Mouse (Mus musculus) forebrain, embryonic 11.5 days (tissue): ENCODE data around the gene Dennd4b. TPM values are rescaled to one million over a fixed set of nuclear protein-coding genes. Genes with fewer than 3 reads are reported as not detected.

Source experiments
- ATAC-seq: fragments of 200-750 bp; cut with Nextera tagmentation; replicated peaks from 2 replicates; pipeline ENCODE4 v1.8.0; 2017; ENCODE audit warnings: moderate TSS enrichment; ENCODE audit not compliant: low FRiP score
- DNase-seq: peaks from one replicate; pipeline ENCODE4 v3.0.0-alpha.2; 2017; ENCODE audit warnings: low spot score
- H3K27ac ChIP-seq: fragments of 300-500 bp; sonication (generic); 2 replicates; pipeline ENCODE4 v1.5.1; 2014; ENCODE audit warnings: low read depth, low read length
- H3K27me3 ChIP-seq: fragments of 300-500 bp; sonication (generic); 2 replicates; pipeline ENCODE4 v1.6.1; 2014; ENCODE audit warnings: mild to moderate bottlenecking, low read length, mixed read lengths; ENCODE audit not compliant: control insufficient read depth, insufficient read depth
- H3K36me3 ChIP-seq: fragments of 300-500 bp; sonication (generic); 2 replicates; pipeline ENCODE4 v1.6.1; 2014; ENCODE audit warnings: mild to moderate bottlenecking, low read length, moderate library complexity, mixed read lengths; ENCODE audit not compliant: control insufficient read depth, insufficient read depth
- H3K4me1 ChIP-seq: fragments of 300-500 bp; sonication (generic); replicated peaks from 2 replicates; pipeline ENCODE4 v1.6.1; 2014; ENCODE audit warnings: low read length, mixed read lengths; ENCODE audit not compliant: control insufficient read depth, insufficient read depth
- H3K4me2 ChIP-seq: fragments of 300-500 bp; sonication (generic); 2 replicates; pipeline ENCODE4 v1.6.1; 2014; ENCODE audit warnings: low read depth, mild to moderate bottlenecking, low read length, moderate library complexity, mixed read lengths; ENCODE audit not compliant: severe bottlenecking
- H3K4me3 ChIP-seq: fragments of 300-500 bp; sonication (generic); 2 replicates; pipeline ENCODE4 v1.5.1; 2014; ENCODE audit warnings: low read depth, low read length
- H3K9ac ChIP-seq: fragments of 300-500 bp; sonication (generic); 2 replicates; pipeline ENCODE4 v1.6.1; 2014; ENCODE audit warnings: low read length
- H3K9me3 ChIP-seq: fragments of 300-500 bp; sonication (generic); 2 replicates; pipeline ENCODE4 v1.6.1; 2016; ENCODE audit warnings: low read length, mixed read lengths; ENCODE audit not compliant: control insufficient read depth
- WGBS: fragments of 180-500 bp; shearing (Covaris S2); extraction: QIAGEN DNeasy Blood & Tissue Kit; methylation state at CpG from one replicate; pipeline ENCODE4 v1.1.7; 2014; 5-methylcytosine and 5-hydroxymethylcytosine counted together
- polyA plus RNA-seq: library from polyadenylated mRNA; unstranded; fragments of >200 nt; fragmentation: Nextera tagmentation; extraction: Ambion mirVana; gene quantifications from 2 replicates; pipeline ENCODE4 v1.2.1, GENCODE M21; 2014

Gene Dennd4b
- polyA plus RNA-seq, 1 experiment from 2014 or later = 7.0 TPM

- H3K4me2 ChIP-seq = no peak overlapping the region; the same call in 1 of the 2 replicates
- H3K27me3 ChIP-seq = no peaks in the 10 kb centered on the region
- peaks cover 12% of the 10 kb centered on the region; the same call in 1 of the 2 replicates for H3K4me1 ChIP-seq
- WGBS = 88% methylated on average over 20 of the region's 20 CpGs
- H3K9me3 ChIP-seq = no peaks in the 10 kb centered on the region
- no peak overlapping the region for H3K4me3 ChIP-seq
- H3K27ac ChIP-seq = no peak overlapping the region
- no peak overlapping the region; the same call in 1 of the 2 replicates for H3K9ac ChIP-seq
- ATAC-seq (no peak), DNase-seq (no peak)
- no peaks in the 10 kb centered on the region; the same call in 1 of the 2 replicates for H3K36me3 ChIP-seq
These were observed 2.2 kb downstream of the Dennd4b start for GRCm38 (mm10) chr3:90266901-90267775.

GRCm38 (mm10) chr3:90268190-90268589 lies 3.2 kb downstream of the Dennd4b start:
- WGBS = 96% methylated on average over 11 of the region's 11 CpGs
- no peak for DNase-seq

GRCm38 (mm10) chr3:90268971-90269370 lies 4.0 kb downstream of the Dennd4b start:
- Histone ChIP-seq H3K27me3 (no peaks in the 10 kb centered on the region), H3K27ac (no peak overlapping the region), H3K9ac (no peak overlapping the region), H3K36me3 (peaks cover 3% of the 10 kb centered on the region; the same call in 1 of the 2 replicates), H3K4me2 (no peak overlapping the region), H3K4me3 (no peak overlapping the region), H3K4me1 (peaks cover 12% of the 10 kb centered on the region; the same call in 1 of the 2 replicates), H3K9me3 (no peaks in the 10 kb centered on the region)
- ATAC-seq = no peak
- 90% methylated on average over 16 of the region's 16 CpGs for WGBS
- no peak for DNase-seq

More at GRCm38 (mm10) chr3:90268190-90268589, 3.2 kb downstream of the Dennd4b start:
- no peak for ATAC-seq
- Histone ChIP-seq H3K4me1 (peaks cover 12% of the 10 kb centered on the region; the same call in 1 of the 2 replicates), H3K9ac (no peak overlapping the region), H3K4me3 (no peak overlapping the region), H3K27ac (no peak overlapping the region), H3K36me3 (peaks cover 3% of the 10 kb centered on the region; the same call in 1 of the 2 replicates), H3K27me3 (no peaks in the 10 kb centered on the region), H3K4me2 (no peak overlapping the region), H3K9me3 (no peaks in the 10 kb centered on the region)

- DNase-seq (no peak), ATAC-seq (no peak)
- H3K27me3 ChIP-seq = no peaks in the 10 kb centered on the region
- H3K4me3 ChIP-seq = no peak overlapping the region
- peaks cover 3% of the 10 kb centered on the region; the same call in 1 of the 2 replicates for H3K36me3 ChIP-seq
- peaks cover 8% of the 10 kb centered on the region; the same call in 1 of the 2 replicates for H3K4me1 ChIP-seq
- no peaks in the 10 kb centered on the region for H3K9me3 ChIP-seq
- 96% methylated on average over 8 of the region's 8 CpGs for WGBS
- no peak overlapping the region for H3K4me2 ChIP-seq
- no peak overlapping the region for H3K9ac ChIP-seq
- H3K27ac ChIP-seq = no peak overlapping the region
These were observed 5.8 kb downstream of the Dennd4b start for GRCm38 (mm10) chr3:90270784-90271183.

- Histone ChIP-seq H3K9me3 (no peaks in the 10 kb centered on the region), H3K4me3 (no peak overlapping the region), H3K4me2 (no peak overlapping the region), H3K36me3 (peaks cover 3% of the 10 kb centered on the region; the same call in 1 of the 2 replicates), H3K27ac (no peak overlapping the region), H3K9ac (no peak overlapping the region), H3K27me3 (no peaks in the 10 kb centered on the region), H3K4me1 (no peaks in the 10 kb centered on the region)
- ATAC-seq (no peak), DNase-seq (no peak)
- 81% methylated on average over 9 of the region's 9 CpGs for WGBS
These were observed 7.2 kb downstream of the Dennd4b start for GRCm38 (mm10) chr3:90272170-90272569.

- Histone ChIP-seq H3K9ac (no peak overlapping the region), H3K36me3 (peaks cover 3% of the 10 kb centered on the region; the same call in 1 of the 2 replicates), H3K27me3 (no peaks in the 10 kb centered on the region), H3K9me3 (no peaks in the 10 kb centered on the region), H3K4me1 (no peaks in the 10 kb centered on the region), H3K27ac (no peak overlapping the region), H3K4me3 (no peak overlapping the region), H3K4me2 (no peak overlapping the region)
- ATAC-seq (no peak), DNase-seq (no peak)
- 91% methylated on average over 22 of the region's 22 CpGs for WGBS
These were observed 8.9 kb downstream of the Dennd4b start for GRCm38 (mm10) chr3:90273855-90274254.

- Histone ChIP-seq H3K27ac (no peak overlapping the region), H3K27me3 (no peaks in the 10 kb centered on the region), H3K4me1 (no peaks in the 10 kb centered on the region), H3K4me2 (no peak overlapping the region), H3K4me3 (no peak overlapping the region), H3K9me3 (no peaks in the 10 kb centered on the region), H3K9ac (no peak overlapping the region), H3K36me3 (peaks cover 3% of the 10 kb centered on the region; the same call in 1 of the 2 replicates)
- no peak for DNase-seq
- WGBS = 92% methylated on average over 11 of the region's 11 CpGs
- no peak for ATAC-seq
These were observed 10.3 kb downstream of the Dennd4b start for GRCm38 (mm10) chr3:90275286-90275685.

GRCm38 (mm10) chr3:90276858-90277257 lies 11.9 kb downstream of the Dennd4b start:
- no peaks in the 10 kb centered on the region for H3K27me3 ChIP-seq
- H3K9me3 ChIP-seq = no peaks in the 10 kb centered on the region
- no peak overlapping the region for H3K4me3 ChIP-seq
- no peak overlapping the region for H3K4me2 ChIP-seq
- ATAC-seq (no peak), DNase-seq (no peak)
- H3K9ac ChIP-seq = no peak overlapping the region
- H3K4me1 ChIP-seq = no peaks in the 10 kb centered on the region
- WGBS = 46% methylated on average over 16 of the region's 16 CpGs
- H3K36me3 ChIP-seq = peaks cover 3% of the 10 kb centered on the region; the same call in 1 of the 2 replicates
- H3K27ac ChIP-seq = no peak overlapping the region
